Mouse (Mus musculus) kidney, postnatal 0 days (tissue): ENCODE measurements around the gene Akt1s1. TPM values are rescaled to one million over a fixed set of nuclear protein-coding genes. Genes with fewer than 3 reads are reported as not detected.
A peak's percentile ranks its signal among the peaks of the same experiment; 100 is the strongest.

Experiments used
- ATAC-seq: fragments of 200-750 bp; cut with Nextera tagmentation; replicated peaks from 2 replicates; pipeline ENCODE4 v1.8.0; 2017; ENCODE audit warnings: low read depth, moderate number of reproducible peaks, moderate TSS enrichment, moderate library complexity; ENCODE audit not compliant: low FRiP score
- DNase-seq: peaks from one replicate; pipeline ENCODE4 v3.0.0-alpha.2; 2016; ENCODE audit warnings: low spot score
- H3K27ac ChIP-seq: fragments of 300-500 bp; sonication (generic); 2 replicates; pipeline ENCODE4 v1.5.1; 2014; ENCODE audit warnings: mild to moderate bottlenecking
- H3K27me3 ChIP-seq: fragments of 300-500 bp; sonication (generic); 2 replicates; pipeline ENCODE4 v1.6.1; 2014; ENCODE audit warnings: low read length, mixed read lengths; ENCODE audit not compliant: insufficient read depth
- H3K36me3 ChIP-seq: fragments of 300-500 bp; sonication (generic); 2 replicates; pipeline ENCODE4 v1.6.1; 2014; ENCODE audit warnings: low read length, mixed read lengths; ENCODE audit not compliant: insufficient read depth
- H3K4me1 ChIP-seq: fragments of 300-500 bp; sonication (generic); replicated peaks from 2 replicates; pipeline ENCODE4 v1.6.1; 2014; ENCODE audit warnings: antibody characterized with exemption, low read length, mixed read lengths; ENCODE audit not compliant: insufficient read depth
- H3K4me2 ChIP-seq: fragments of 300-500 bp; sonication (generic); 2 replicates; pipeline ENCODE4 v1.6.1; 2014; ENCODE audit warnings: mild to moderate bottlenecking, low read length, moderate library complexity, mixed read lengths
- H3K4me3 ChIP-seq: fragments of 300-500 bp; sonication (generic); replicated peaks from 2 replicates; pipeline ENCODE4 v1.5.1; 2014; ENCODE audit warnings: low read depth, low read length
- H3K9ac ChIP-seq: fragments of 300-500 bp; sonication (generic); 2 replicates; pipeline ENCODE4 v1.6.1; 2014; ENCODE audit warnings: low read depth, low read length
- H3K9me3 ChIP-seq: fragments of 300-500 bp; sonication (generic); replicated peaks from 2 replicates; pipeline ENCODE4 v1.6.1; 2016; ENCODE audit warnings: low read length, inconsistent platforms, mixed read lengths
- CTCF ChIP-seq: IDR thresholded peaks from 2 replicates; pipeline ENCODE4 v1.5.1; 2016; ENCODE audit warnings: antibody characterized with exemption, low read depth, mild to moderate bottlenecking, moderate library complexity
- WGBS: fragments of 180-500 bp; shearing (Covaris S2); extraction: QIAGEN DNeasy Blood & Tissue Kit; methylation state at CpG from one replicate; pipeline ENCODE4 v1.1.7; 2014; 5-methylcytosine and 5-hydroxymethylcytosine counted together
- polyA plus RNA-seq: library from polyadenylated mRNA; unstranded; fragments of >200 nt; fragmentation: Nextera tagmentation; extraction: Ambion mirVana; gene quantifications from 2 replicates; pipeline ENCODE4 v1.2.1, GENCODE M21; 2015

The Akt1s1 gene
- 108 and 111 TPM in 2 replicates for polyA plus RNA-seq

DNA sequence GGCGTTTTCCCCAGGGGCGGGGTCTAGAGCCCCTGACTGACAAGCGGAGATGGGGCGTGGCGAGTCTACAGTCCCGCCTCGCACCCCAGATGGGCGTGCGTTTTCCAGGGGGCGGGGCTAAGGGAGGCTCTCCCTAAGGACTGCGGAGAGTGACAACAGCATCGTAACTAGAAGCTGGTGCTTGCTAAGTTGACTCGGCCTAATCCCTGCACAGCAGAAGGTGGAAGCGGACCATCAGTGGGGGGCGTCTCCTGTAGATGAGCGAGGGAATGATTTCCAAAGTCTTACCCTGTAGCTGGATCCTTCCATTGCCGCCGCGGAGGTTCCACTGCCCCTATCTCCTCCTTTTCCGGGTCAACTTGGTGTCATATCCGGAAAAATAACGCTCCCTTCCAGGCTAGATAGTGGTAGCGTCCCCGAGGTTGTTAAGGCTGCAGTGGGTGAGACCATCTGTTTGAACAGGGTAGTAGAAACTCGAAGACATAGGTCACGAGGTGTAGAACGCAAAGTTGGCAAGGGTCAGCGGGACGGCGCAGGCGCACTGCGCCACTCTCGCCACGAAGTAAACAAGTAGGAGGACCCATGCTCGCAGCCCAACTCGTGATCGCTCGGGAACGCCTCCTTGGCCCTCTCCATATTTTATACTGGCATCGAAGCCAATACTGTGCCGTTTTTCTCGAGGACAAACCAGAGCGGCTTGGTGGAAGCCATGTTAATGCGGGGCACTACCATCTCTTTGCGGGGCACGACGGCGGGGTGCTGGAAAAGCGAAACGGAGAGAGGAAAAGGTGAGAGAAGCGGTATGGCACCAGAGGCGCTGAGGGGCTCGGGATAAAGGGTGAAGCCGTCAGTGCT lies at the start of gene Akt1s1, which contains the start of gene Tbc1d17:
Gene Akt1s1, plus strand, starts transcription at position 431 of the 855 bp plus-strand sequence.
Gene Tbc1d17, minus strand, starts transcription at position 519 of the 855 bp plus-strand sequence.
- peak within 1 kb of the TSS; percentile 97 for H3K27ac ChIP-seq
- peak within 1 kb of the TSS; percentile 75 for H3K4me2 ChIP-seq
- TF ChIP-seq CTCF = no peak
- ATAC-seq (peak; percentile 89), DNase-seq (peak; percentile 99)
- H3K36me3 ChIP-seq = peaks cover 29% of the 10 kb centered on the region
- H3K9me3 ChIP-seq = no peaks in the 10 kb centered on the region
- H3K4me3 ChIP-seq = peak within 1 kb of the TSS; percentile 73
- peaks cover 13% of the 10 kb centered on the region for H3K4me1 ChIP-seq
- under 1% methylated on average over 54 of the region's 54 CpGs for WGBS
- peak within 1 kb of the TSS; percentile 78 for H3K9ac ChIP-seq
- no peaks in the 10 kb centered on the region for H3K27me3 ChIP-seq

DNA sequence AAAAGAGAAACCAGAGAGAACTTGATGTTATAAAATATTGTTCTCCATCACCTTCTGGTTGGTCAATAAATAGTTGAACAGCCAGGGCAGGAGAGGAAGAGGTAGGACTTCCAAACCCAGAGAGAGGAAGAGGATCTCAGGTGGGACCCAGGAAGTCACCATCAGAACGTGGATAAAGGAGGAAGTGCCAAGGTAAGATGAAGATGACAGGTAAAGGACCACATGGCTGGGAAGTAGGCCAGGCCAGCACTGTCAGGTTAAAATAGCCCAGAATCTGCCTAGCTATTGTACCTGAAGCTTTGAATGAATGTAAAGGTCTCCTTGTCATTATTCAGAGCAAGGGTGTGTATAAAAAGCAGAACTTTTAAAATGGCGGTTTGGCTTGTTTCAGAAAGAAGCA lies 39.9 kb upstream of the Akt1s1 start:
- 87% methylated on average over 2 of the region's 2 CpGs for WGBS
- Histone ChIP-seq H3K4me1 (no peaks in the 10 kb centered on the region), H3K4me2 (no peak overlapping the region), H3K27me3 (no peaks in the 10 kb centered on the region), H3K9ac (no peak overlapping the region), H3K4me3 (no peak overlapping the region), H3K36me3 (no peaks in the 10 kb centered on the region), H3K9me3 (no peaks in the 10 kb centered on the region), H3K27ac (no peak overlapping the region)
- no peak for ATAC-seq
- TF ChIP-seq CTCF = no peak
- DNase-seq = no peak

DNA sequence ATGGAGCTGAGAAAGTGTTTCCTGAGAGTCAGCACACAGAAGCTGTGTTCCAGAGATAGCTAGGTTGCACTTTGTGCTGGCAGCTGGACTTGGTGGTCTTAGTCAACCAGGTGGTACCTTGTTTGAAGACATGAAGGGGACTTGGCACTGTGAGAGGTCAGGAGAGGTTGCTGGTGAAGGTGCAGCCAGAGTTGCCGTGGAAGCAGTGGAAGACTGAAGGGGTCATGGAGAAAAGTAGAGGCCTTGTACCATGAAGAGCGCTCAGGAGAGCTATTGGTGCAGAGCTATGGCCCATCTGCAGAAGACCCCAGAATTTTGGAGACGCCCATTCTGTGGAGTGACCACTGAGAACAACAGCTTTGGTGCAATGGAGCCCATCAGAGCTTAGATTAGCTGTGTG lies 39.3 kb upstream of the Akt1s1 start:
- Histone ChIP-seq H3K9me3 (no peaks in the 10 kb centered on the region), H3K9ac (no peak overlapping the region), H3K4me1 (no peaks in the 10 kb centered on the region), H3K4me3 (no peak overlapping the region), H3K27ac (no peak overlapping the region), H3K36me3 (no peaks in the 10 kb centered on the region), H3K4me2 (no peak overlapping the region), H3K27me3 (no peaks in the 10 kb centered on the region)
- ATAC-seq = no peak
- no peak for TF ChIP-seq CTCF
- no peak for DNase-seq
- WGBS = 89% methylated on average over 3 of the region's 3 CpGs

DNA sequence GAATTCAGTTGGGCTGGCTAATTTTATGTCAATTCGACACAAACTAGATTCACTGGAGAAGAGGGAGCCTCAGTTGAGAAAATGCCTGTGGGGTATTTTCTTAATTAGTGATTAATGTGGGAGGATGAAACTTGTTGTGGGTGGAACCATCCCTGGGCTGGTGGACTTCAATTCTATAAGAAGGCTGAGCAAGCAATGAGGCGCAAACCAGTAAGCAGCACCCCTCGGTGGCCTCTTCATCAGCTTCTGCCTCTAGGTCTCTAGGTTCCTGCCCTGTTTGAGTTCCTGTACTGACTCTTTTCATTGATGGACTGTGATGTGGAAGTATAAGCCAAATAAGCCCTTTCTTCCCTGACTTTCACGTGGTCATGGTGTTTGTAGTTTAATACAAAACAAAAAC lies 38.4 kb upstream of the Akt1s1 start:
- no peak overlapping the region for H3K4me2 ChIP-seq
- ATAC-seq (no peak), DNase-seq (no peak)
- H3K9me3 ChIP-seq = no peaks in the 10 kb centered on the region
- 80% methylated on average over 4 of the region's 4 CpGs for WGBS
- no peaks in the 10 kb centered on the region for H3K36me3 ChIP-seq
- H3K4me1 ChIP-seq = no peaks in the 10 kb centered on the region; the same call in 1 of the 2 replicates
- no peak for TF ChIP-seq CTCF
- no peaks in the 10 kb centered on the region for H3K27me3 ChIP-seq
- no peak overlapping the region for H3K9ac ChIP-seq
- no peak overlapping the region for H3K27ac ChIP-seq
- no peak overlapping the region for H3K4me3 ChIP-seq

DNA sequence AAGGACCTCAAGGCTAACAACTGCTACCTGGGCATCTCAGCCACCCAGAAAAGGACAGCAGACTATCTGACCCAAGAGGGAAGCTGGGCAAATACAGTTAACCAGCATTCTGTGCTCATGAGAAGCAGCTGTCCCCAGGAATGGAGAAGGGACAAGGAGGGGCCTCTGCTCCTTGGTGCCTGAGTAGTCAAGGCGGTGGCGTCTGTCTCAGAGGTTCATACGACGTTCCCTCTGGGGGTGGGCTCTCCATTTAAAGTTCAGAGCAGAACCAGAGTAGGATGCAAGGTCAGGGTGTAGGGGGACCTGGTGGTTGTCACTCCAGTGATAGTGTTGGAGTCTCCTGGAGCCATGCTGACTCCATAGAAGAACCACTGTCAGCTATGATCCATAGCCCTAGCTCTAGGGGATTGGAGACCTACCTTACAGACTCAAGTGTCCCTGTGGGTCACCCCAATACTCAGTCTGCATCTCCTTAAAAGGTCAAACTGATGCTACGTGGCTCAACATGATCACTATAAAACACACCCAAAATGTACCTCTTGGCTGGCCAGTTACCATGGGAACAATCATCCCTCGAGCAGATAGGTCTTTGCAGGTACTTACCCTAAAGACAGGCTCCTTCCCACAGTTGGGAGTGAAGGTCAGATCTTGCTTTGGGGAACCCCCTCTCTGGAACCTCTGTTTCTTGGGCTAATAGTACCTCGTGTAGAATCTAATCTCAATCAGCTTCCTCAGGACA lies 37.8 kb upstream of the Akt1s1 start:
- no peak for TF ChIP-seq CTCF
- no peak for DNase-seq
- H3K27ac ChIP-seq = no peak overlapping the region
- no peaks in the 10 kb centered on the region for H3K27me3 ChIP-seq
- no peak for ATAC-seq
- no peaks in the 10 kb centered on the region; the same call in 1 of the 2 replicates for H3K4me1 ChIP-seq
- H3K9ac ChIP-seq = no peak overlapping the region
- no peak overlapping the region for H3K4me3 ChIP-seq
- 86% methylated on average over 7 of the region's 7 CpGs for WGBS
- H3K4me2 ChIP-seq = no peak overlapping the region
- H3K9me3 ChIP-seq = no peaks in the 10 kb centered on the region
- H3K36me3 ChIP-seq = no peaks in the 10 kb centered on the region

DNA sequence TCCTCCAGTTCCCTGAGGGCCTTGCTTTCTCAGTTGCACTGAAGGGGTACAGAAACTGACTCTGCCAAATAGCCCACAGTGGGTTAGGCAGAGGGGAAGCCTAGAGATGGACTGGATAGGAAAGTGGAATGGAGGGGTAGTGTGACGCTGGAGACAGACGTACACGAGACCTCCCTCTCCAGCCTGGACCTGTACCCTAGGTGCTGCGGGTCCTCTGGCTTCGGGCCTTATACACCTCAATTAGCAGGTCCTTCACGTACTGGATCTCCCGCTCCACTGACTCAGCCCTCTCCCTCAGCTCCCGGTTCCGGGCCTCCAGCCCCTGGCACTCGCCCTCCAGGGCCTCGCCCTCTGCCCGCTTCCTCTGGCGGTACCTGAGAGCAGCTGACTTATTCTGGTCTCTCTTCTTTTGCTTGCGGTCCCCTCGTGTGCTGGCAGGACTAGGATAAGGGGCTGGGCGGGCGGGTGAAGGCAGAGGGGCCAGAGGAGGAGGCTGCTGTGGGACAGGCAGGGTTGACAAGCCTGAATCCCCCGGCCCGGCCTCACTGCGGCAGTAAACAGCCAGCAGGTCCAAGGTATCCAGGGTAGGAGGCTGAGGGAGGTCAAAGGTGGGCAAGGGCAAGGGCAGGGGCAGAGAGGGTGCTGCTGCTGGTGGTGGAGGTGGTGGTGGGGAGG lies 36.0 kb upstream of the Akt1s1 start:
- 85% methylated on average over 20 of the region's 20 CpGs for WGBS
- no peak for TF ChIP-seq CTCF
- no peak for DNase-seq

More for the DNA sequence above, 36.0 kb upstream of the Akt1s1 start:
- Histone ChIP-seq H3K4me3 (no peak overlapping the region), H3K36me3 (no peaks in the 10 kb centered on the region), H3K27me3 (no peaks in the 10 kb centered on the region), H3K9ac (no peak overlapping the region), H3K9me3 (no peaks in the 10 kb centered on the region), H3K4me1 (peaks cover 7% of the 10 kb centered on the region), H3K27ac (no peak overlapping the region), H3K4me2 (no peak overlapping the region)
- ATAC-seq = no peak
